8 mouse cellular contexts compared by ENCODE assay signal in the genomic region with DNA sequence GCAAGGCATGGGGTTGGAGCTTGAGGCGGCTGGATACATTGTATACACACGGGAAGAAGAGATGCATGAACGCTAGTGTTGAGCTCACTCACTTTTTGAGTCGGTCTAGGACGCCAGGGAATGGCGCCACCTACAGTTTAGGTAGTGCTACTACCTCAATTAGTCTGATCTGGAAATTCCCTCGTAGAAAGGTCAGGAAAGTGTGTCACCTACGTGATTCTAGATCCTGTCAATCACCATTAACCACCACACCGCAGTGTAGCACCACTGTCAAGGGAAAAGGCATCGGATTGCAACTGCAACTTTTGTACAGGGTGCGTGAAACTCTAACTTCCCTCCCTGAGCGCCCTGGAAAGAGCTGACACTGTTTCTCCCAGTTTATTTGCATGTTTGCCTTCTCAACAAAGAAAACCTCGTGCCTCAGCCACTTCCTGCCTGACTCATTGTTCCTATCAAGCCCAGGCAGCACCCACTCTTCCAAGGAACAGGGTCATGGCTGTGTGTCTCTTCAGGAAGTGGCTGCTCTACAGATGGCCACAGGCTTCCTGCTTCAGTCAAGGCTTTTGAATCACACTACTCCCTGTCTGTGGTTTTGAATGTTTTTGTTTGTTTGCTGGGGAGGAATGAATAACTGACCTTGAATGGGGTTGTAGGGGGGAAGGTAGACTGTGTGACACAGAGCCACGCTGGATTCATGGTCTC.
DNase-seq lines count a peak whose midpoint lies in the region; ATAC-seq and TF ChIP-seq lines count a peak whose summit lies in the region.

No protein-coding gene starts in this region.

- TF ChIP-seq CTCF in lung, embryonic 14.5 days (IDR thresholded peaks at IDR 0.05; ENCODE audit: low read depth): peak; percentile 52

- no peaks in the 10 kb centered on the region for H3K36me3 ChIP-seq in intestine, embryonic 15.5 days
- no peaks in the 10 kb centered on the region for H3K36me3 ChIP-seq in lung, embryonic 14.5 days (ENCODE audit: insufficient read depth)

- H3K4me1 ChIP-seq in intestine, embryonic 15.5 days (replicated peaks): 0 out of 2 replicates have a peak, but pooled peaks cover 3% of the 10 kb centered on the region
- H3K4me1 ChIP-seq in lung, embryonic 14.5 days (ENCODE audit: insufficient read depth): no peaks in the 10 kb centered on the region

- no peak overlapping the region for H3K9ac ChIP-seq in intestine, embryonic 15.5 days
- H3K9ac ChIP-seq in lung, embryonic 14.5 days: no peak overlapping the region

- H3K4me3 ChIP-seq in intestine, embryonic 15.5 days (replicated peaks): no peak overlapping the region
- H3K4me3 ChIP-seq in lung, embryonic 14.5 days (ENCODE audit: low read depth, low read length): no peak overlapping the region

- H3K4me2 ChIP-seq in intestine, embryonic 15.5 days (replicated peaks): no peak overlapping the region
- H3K4me2 ChIP-seq in lung, embryonic 14.5 days: no peak overlapping the region

- no peaks in the 10 kb centered on the region for H3K27me3 ChIP-seq in intestine, embryonic 15.5 days (replicated peaks)
- H3K27me3 ChIP-seq in lung, embryonic 14.5 days (ENCODE audit: insufficient read depth, low read length): no peaks in the 10 kb centered on the region

- 67% methylated on average over 14 of the region's 14 CpGs for WGBS in intestine, embryonic 15.5 days
- 58% methylated on average over 14 of the region's 14 CpGs for WGBS in lung, embryonic 14.5 days

- DNase-seq in frontal cortex, adult 2 months (ENCODE audit: extremely low spot score in 1 of 2, low spot score in 1 of 2): no peak
- DNase-seq in Muller cell, postnatal 12 days (ENCODE audit: inconsistent ontology term): peak; percentile 74
- DNase-seq in embryo, embryonic 9.5 days (ENCODE audit: extremely low spot score): peak; percentile 22
- DNase-seq in lung, embryonic 14.5 days: peak; percentile 60
- peak; percentile 25 to 65 for DNase-seq in spleen, postnatal 4 days (ENCODE audit: low spot score in 2 of 2)
- no peak for DNase-seq in cerebellum, adult 9-10 months

- H3K9me3 ChIP-seq in intestine, embryonic 15.5 days: no peaks in the 10 kb centered on the region
- no peaks in the 10 kb centered on the region for H3K9me3 ChIP-seq in lung, embryonic 14.5 days (ENCODE audit: low read depth, low read length)

- no peak overlapping the region for H3K27ac ChIP-seq in intestine, embryonic 15.5 days
- peak overlapping the region; percentile 44; the same call in 1 of the 2 replicates for H3K27ac ChIP-seq in lung, embryonic 14.5 days (ENCODE audit: low read depth)

- peak; percentile 34 for ATAC-seq in frontal cortex, adult (ENCODE audit: low TSS enrichment)
- ATAC-seq in intestine, embryonic 15.5 days: 0 out of 2 replicates have a peak, but pooled peaks have one; percentile 45
- peak; percentile 78 for ATAC-seq in lung, embryonic 14.5 days (ENCODE audit: insufficient read depth)

Comparison
In these comparisons a context has a peak if more than half of its experiments do, and no peak if none do; other contexts are left out.
1. DNase-seq: peak in Muller cell, postnatal 12 days (single experiment), embryo, embryonic 9.5 days (single experiment), lung, embryonic 14.5 days (single experiment) and spleen, postnatal 4 days (2 of 2); none in frontal cortex, adult 2 months (0 of 2) and cerebellum, adult 9-10 months (single experiment).
2. Peak in every context shown above with its lines, with median percentiles within 50 percentile points of each other: ATAC-seq.